Mouse (Mus musculus): ENCODE measurements around the gene Fat4. TPM values are rescaled to one million over a fixed set of nuclear protein-coding genes. Genes with fewer than 3 reads are reported as not detected.

The Fat4 gene
- polyA plus RNA-seq, 1 experiment from 2014 or later = 14.6 TPM

- H3K9ac ChIP-seq (replicated peaks; ENCODE audit: low read length) = no peak overlapping the region
- H3K36me3 ChIP-seq (ENCODE audit: control insufficient read depth, insufficient read depth, low read length) = no peaks in the 10 kb centered on the region
- no peak overlapping the region for H3K4me3 ChIP-seq (replicated peaks; ENCODE audit: low read depth, low read length)
- H3K4me2 ChIP-seq (ENCODE audit: low read length) = no peak overlapping the region
- no peaks in the 10 kb centered on the region for H3K27me3 ChIP-seq (ENCODE audit: control insufficient read depth, insufficient read depth, low read length)
- ATAC-seq (ENCODE audit: low FRiP score, low TSS enrichment) (no peak), DNase-seq (no peak)
- 72% methylated on average over 2 of the region's 2 CpGs for WGBS
- H3K9me3 ChIP-seq (ENCODE audit: control insufficient read depth, low read length) = no peaks in the 10 kb centered on the region
- H3K4me1 ChIP-seq (ENCODE audit: control insufficient read depth, insufficient read depth, low read length) = no peaks in the 10 kb centered on the region
- no peak overlapping the region for H3K27ac ChIP-seq (replicated peaks; ENCODE audit: low read depth, low read length)
Measured at GRCm38 (mm10) chr3:39036113-39036512, 149.4 kb downstream of the Fat4 start.

GRCm38 (mm10) chr3:39046425-39046824 is 159.7 kb downstream of the Fat4 start:
- ATAC-seq (ENCODE audit: low FRiP score, low TSS enrichment) (no peak), DNase-seq (no peak)
- Histone ChIP-seq H3K4me3 (replicated peaks; ENCODE audit: low read depth, low read length) (no peak overlapping the region), H3K36me3 (ENCODE audit: control insufficient read depth, insufficient read depth, low read length) (no peaks in the 10 kb centered on the region), H3K4me1 (ENCODE audit: control insufficient read depth, insufficient read depth, low read length) (peaks cover 20% of the 10 kb centered on the region; the same call in 1 of the 2 replicates), H3K9me3 (ENCODE audit: control insufficient read depth, low read length) (no peaks in the 10 kb centered on the region), H3K9ac (replicated peaks; ENCODE audit: low read length) (no peak overlapping the region), H3K27me3 (ENCODE audit: control insufficient read depth, insufficient read depth, low read length) (no peaks in the 10 kb centered on the region), H3K4me2 (ENCODE audit: low read length) (no peak overlapping the region), H3K27ac (replicated peaks; ENCODE audit: low read depth, low read length) (no peak overlapping the region)
- 55% methylated on average over 4 of the region's 4 CpGs for WGBS

- H3K9ac ChIP-seq (replicated peaks; ENCODE audit: low read length) = no peak overlapping the region
- peak; percentile 62 for DNase-seq
- WGBS = 49% methylated on average over 10 of the region's 10 CpGs
- H3K9me3 ChIP-seq (ENCODE audit: control insufficient read depth, low read length) = no peaks in the 10 kb centered on the region
- H3K4me2 ChIP-seq (ENCODE audit: low read length) = no peak overlapping the region
- peaks cover 20% of the 10 kb centered on the region; the same call in 1 of the 2 replicates for H3K4me1 ChIP-seq (ENCODE audit: control insufficient read depth, insufficient read depth, low read length)
- ATAC-seq (ENCODE audit: low FRiP score, low TSS enrichment) = no peak; the same call in 1 of the 2 replicates
- H3K27ac ChIP-seq (replicated peaks; ENCODE audit: low read depth, low read length) = 0 out of 2 replicates have a peak overlapping the region, but pooled peaks have one; percentile 2
- no peaks in the 10 kb centered on the region for H3K36me3 ChIP-seq (ENCODE audit: control insufficient read depth, insufficient read depth, low read length)
- H3K27me3 ChIP-seq (ENCODE audit: control insufficient read depth, insufficient read depth, low read length) = no peaks in the 10 kb centered on the region
- H3K4me3 ChIP-seq (replicated peaks; ENCODE audit: low read depth, low read length) = no peak overlapping the region
Measured at GRCm38 (mm10) chr3:39047621-39048303, 161.0 kb downstream of the Fat4 start.

GRCm38 (mm10) chr3:39048304-39048667 is 161.5 kb downstream of the Fat4 start:
- 22% methylated on average over 5 of the region's 5 CpGs for WGBS
- H3K27me3 ChIP-seq (ENCODE audit: control insufficient read depth, insufficient read depth, low read length) = no peaks in the 10 kb centered on the region
- H3K27ac ChIP-seq (replicated peaks; ENCODE audit: low read depth, low read length) = no peak overlapping the region
- DNase-seq (peak; percentile 41), ATAC-seq (ENCODE audit: low FRiP score, low TSS enrichment) (peak; percentile 48; the same call in 1 of the 2 replicates)
- H3K4me1 ChIP-seq (ENCODE audit: control insufficient read depth, insufficient read depth, low read length) = peaks cover 20% of the 10 kb centered on the region; the same call in 1 of the 2 replicates
- H3K4me3 ChIP-seq (replicated peaks; ENCODE audit: low read depth, low read length) = no peak overlapping the region
- no peaks in the 10 kb centered on the region for H3K36me3 ChIP-seq (ENCODE audit: control insufficient read depth, insufficient read depth, low read length)
- no peaks in the 10 kb centered on the region for H3K9me3 ChIP-seq (ENCODE audit: control insufficient read depth, low read length)
- H3K9ac ChIP-seq (replicated peaks; ENCODE audit: low read length) = no peak overlapping the region
- H3K4me2 ChIP-seq (ENCODE audit: low read length) = no peak overlapping the region

GRCm38 (mm10) chr3:39050130-39050529 is 163.4 kb downstream of the Fat4 start:
- H3K27me3 ChIP-seq (ENCODE audit: control insufficient read depth, insufficient read depth, low read length) = no peaks in the 10 kb centered on the region
- no peak overlapping the region for H3K9ac ChIP-seq (replicated peaks; ENCODE audit: low read length)
- 94% methylated on average over 1 of the region's 1 CpGs for WGBS
- ATAC-seq (ENCODE audit: low FRiP score, low TSS enrichment) (no peak), DNase-seq (no peak)
- H3K27ac ChIP-seq (replicated peaks; ENCODE audit: low read depth, low read length) = no peak overlapping the region
- no peaks in the 10 kb centered on the region for H3K9me3 ChIP-seq (ENCODE audit: control insufficient read depth, low read length)
- H3K4me2 ChIP-seq (ENCODE audit: low read length) = no peak overlapping the region
- H3K4me1 ChIP-seq (ENCODE audit: control insufficient read depth, insufficient read depth, low read length) = peaks cover 20% of the 10 kb centered on the region; the same call in 1 of the 2 replicates
- no peak overlapping the region for H3K4me3 ChIP-seq (replicated peaks; ENCODE audit: low read depth, low read length)
- H3K36me3 ChIP-seq (ENCODE audit: control insufficient read depth, insufficient read depth, low read length) = no peaks in the 10 kb centered on the region

- Histone ChIP-seq H3K36me3 (ENCODE audit: control insufficient read depth, insufficient read depth, low read length) (no peaks in the 10 kb centered on the region), H3K9me3 (ENCODE audit: control insufficient read depth, low read length) (no peaks in the 10 kb centered on the region), H3K4me2 (ENCODE audit: low read length) (no peak overlapping the region), H3K27ac (replicated peaks; ENCODE audit: low read depth, low read length) (no peak overlapping the region), H3K27me3 (ENCODE audit: control insufficient read depth, insufficient read depth, low read length) (no peaks in the 10 kb centered on the region), H3K4me1 (ENCODE audit: control insufficient read depth, insufficient read depth, low read length) (peaks cover 9% of the 10 kb centered on the region; the same call in 1 of the 2 replicates), H3K9ac (replicated peaks; ENCODE audit: low read length) (no peak overlapping the region), H3K4me3 (replicated peaks; ENCODE audit: low read depth, low read length) (no peak overlapping the region)
- 34% methylated on average over 6 of the region's 6 CpGs for WGBS
- ATAC-seq (ENCODE audit: low FRiP score, low TSS enrichment) (0 out of 2 replicates have a peak, but pooled peaks have one; percentile 24), DNase-seq (peak; percentile 79)
Measured at GRCm38 (mm10) chr3:39053072-39053471, 166.3 kb downstream of the Fat4 start.
